Mouse (Mus musculus): ENCODE results near the gene Il3. TPM values are rescaled to one million over a fixed set of nuclear protein-coding genes. Genes with fewer than 3 reads are reported as not detected.
A peak's percentile ranks its signal among the peaks of the same experiment; 100 is the strongest.
"Not testable (repeated sequence)": the region's sequence is repeated elsewhere in the genome, so short reads cannot be mapped to it uniquely, and the experiment has no call there.

The Il3 gene
- polyA plus RNA-seq, 1 experiment from 2014 or later = not detected

- H3K9me3 ChIP-seq (ENCODE audit: control insufficient read depth, low read length) = no peaks in the 10 kb centered on the region
- H3K36me3 ChIP-seq (ENCODE audit: control insufficient read depth, insufficient read depth, low read length) = no peaks in the 10 kb centered on the region
- H3K27me3 ChIP-seq (ENCODE audit: control insufficient read depth, insufficient read depth, low read length) = peaks cover 8% of the 10 kb centered on the region
- H3K4me1 ChIP-seq (ENCODE audit: control insufficient read depth, insufficient read depth, low read length) = peaks cover 5% of the 10 kb centered on the region; the same call in 1 of the 2 replicates
- H3K4me2 ChIP-seq (replicated peaks; ENCODE audit: low read depth, low read length) = peak overlapping the region; percentile 96
- 4% methylated on average over 7 of the region's 7 CpGs for WGBS
- no peak for ATAC-seq (ENCODE audit: low FRiP score, low TSS enrichment)
- H3K27ac ChIP-seq (ENCODE audit: low read depth, low read length) = no peak overlapping the region
- peak overlapping the region; percentile 42; the same call in 1 of the 2 replicates for H3K9ac ChIP-seq (ENCODE audit: low read depth, low read length)
- peak overlapping the region; percentile 54 for H3K4me3 ChIP-seq (ENCODE audit: low read length)
Measured at GRCm38 (mm10) chr11:54304471-54304873, 37.4 kb upstream of the Il3 start.

- 0% methylated on average over 44 of the region's 59 CpGs for WGBS
- peaks cover 3% of the 10 kb centered on the region; the same call in 1 of the 2 replicates for H3K9me3 ChIP-seq (ENCODE audit: control insufficient read depth, low read length)
- peak within 1 kb of the TSS; percentile 54 for H3K4me3 ChIP-seq (ENCODE audit: low read length)
- H3K36me3 ChIP-seq (ENCODE audit: control insufficient read depth, insufficient read depth, low read length) = no peaks in the 10 kb centered on the region
- H3K4me2 ChIP-seq (replicated peaks; ENCODE audit: low read depth, low read length) = peak within 1 kb of the TSS; percentile 96
- peaks cover 5% of the 10 kb centered on the region; the same call in 1 of the 2 replicates for H3K4me1 ChIP-seq (ENCODE audit: control insufficient read depth, insufficient read depth, low read length)
- no peak for ATAC-seq (ENCODE audit: low FRiP score, low TSS enrichment)
- H3K9ac ChIP-seq (ENCODE audit: low read depth, low read length) = peak within 1 kb of the TSS; percentile 42
- H3K27me3 ChIP-seq (ENCODE audit: control insufficient read depth, insufficient read depth, low read length) = peaks cover 8% of the 10 kb centered on the region
- no peak within 1 kb of the TSS for H3K27ac ChIP-seq (ENCODE audit: low read depth, low read length)
Measured at GRCm38 (mm10) chr11:54303728-54304470, 36.8 kb upstream of the Il3 start, which contains the start of gene Acsl6. Gene Acsl6 (plus strand): TSS chr11:54303798.

GRCm38 (mm10) chr11:54303076-54303727, 36.1 kb upstream of the Il3 start:
- WGBS = 23% methylated on average over 6 of the region's 6 CpGs
- peak overlapping the region; percentile 54 for H3K4me3 ChIP-seq (ENCODE audit: low read length)
- H3K27ac ChIP-seq (ENCODE audit: low read depth, low read length) = no peak overlapping the region
- H3K9ac ChIP-seq (ENCODE audit: low read depth, low read length) = no peak overlapping the region
- peaks cover 4% of the 10 kb centered on the region; the same call in 1 of the 2 replicates for H3K9me3 ChIP-seq (ENCODE audit: control insufficient read depth, low read length)
- peak overlapping the region; percentile 96; the same call in 1 of the 2 replicates for H3K4me2 ChIP-seq (replicated peaks; ENCODE audit: low read depth, low read length)
- H3K36me3 ChIP-seq (ENCODE audit: control insufficient read depth, insufficient read depth, low read length) = no peaks in the 10 kb centered on the region
- ATAC-seq (ENCODE audit: low FRiP score, low TSS enrichment) = no peak
- peaks cover 5% of the 10 kb centered on the region; the same call in 1 of the 2 replicates for H3K4me1 ChIP-seq (ENCODE audit: control insufficient read depth, insufficient read depth, low read length)
- peaks cover 8% of the 10 kb centered on the region for H3K27me3 ChIP-seq (ENCODE audit: control insufficient read depth, insufficient read depth, low read length)

GRCm38 (mm10) chr11:54302606-54303005, 35.5 kb upstream of the Il3 start:
- no peak for ATAC-seq (ENCODE audit: low FRiP score, low TSS enrichment)
- H3K4me1 ChIP-seq (ENCODE audit: control insufficient read depth, insufficient read depth, low read length) = peaks cover 5% of the 10 kb centered on the region; the same call in 1 of the 2 replicates
- no peaks in the 10 kb centered on the region for H3K36me3 ChIP-seq (ENCODE audit: control insufficient read depth, insufficient read depth, low read length)
- no peak overlapping the region for H3K9ac ChIP-seq (ENCODE audit: low read depth, low read length)
- H3K9me3 ChIP-seq (ENCODE audit: control insufficient read depth, low read length) = peaks cover 4% of the 10 kb centered on the region; the same call in 1 of the 2 replicates
- peaks cover 8% of the 10 kb centered on the region for H3K27me3 ChIP-seq (ENCODE audit: control insufficient read depth, insufficient read depth, low read length)
- 87% methylated on average over 3 of the region's 3 CpGs for whole genome bisulfite sequencing
- no peak overlapping the region for H3K4me3 ChIP-seq (ENCODE audit: low read length)
- H3K27ac ChIP-seq (ENCODE audit: low read depth, low read length) = no peak overlapping the region
- H3K4me2 ChIP-seq (replicated peaks; ENCODE audit: low read depth, low read length) = no peak overlapping the region

- ATAC-seq (ENCODE audit: low FRiP score, low TSS enrichment) = no peak
- no peak overlapping the region for H3K4me3 ChIP-seq (ENCODE audit: low read length)
- H3K4me2 ChIP-seq (replicated peaks; ENCODE audit: low read depth, low read length) = no peak overlapping the region
- H3K27ac ChIP-seq (ENCODE audit: low read depth, low read length) = no peak overlapping the region
- peaks cover 8% of the 10 kb centered on the region for H3K27me3 ChIP-seq (ENCODE audit: control insufficient read depth, insufficient read depth, low read length)
- H3K36me3 ChIP-seq (ENCODE audit: control insufficient read depth, insufficient read depth, low read length) = no peaks in the 10 kb centered on the region
- H3K9me3 ChIP-seq (ENCODE audit: control insufficient read depth, low read length) = peaks cover 4% of the 10 kb centered on the region
- no peak overlapping the region for H3K9ac ChIP-seq (ENCODE audit: low read depth, low read length)
- H3K4me1 ChIP-seq (ENCODE audit: control insufficient read depth, insufficient read depth, low read length) = peaks cover 5% of the 10 kb centered on the region; the same call in 1 of the 2 replicates
- 87% methylated on average over 8 of the region's 8 CpGs for WGBS
Measured at GRCm38 (mm10) chr11:54301994-54302393, 34.9 kb upstream of the Il3 start.

GRCm38 (mm10) chr11:54298777-54299176, 31.7 kb upstream of the Il3 start:
- Histone ChIP-seq H3K9ac (ENCODE audit: low read depth, low read length) (no peak overlapping the region), H3K27ac (ENCODE audit: low read depth, low read length) (no peak overlapping the region), H3K27me3 (ENCODE audit: control insufficient read depth, insufficient read depth, low read length) (peaks cover under 1% of the 10 kb centered on the region; the same call in 1 of the 2 replicates), H3K4me2 (replicated peaks; ENCODE audit: low read depth, low read length) (no peak overlapping the region), H3K4me3 (ENCODE audit: low read length) (no peak overlapping the region), H3K9me3 (ENCODE audit: control insufficient read depth, low read length) (peaks cover 4% of the 10 kb centered on the region), H3K4me1 (ENCODE audit: control insufficient read depth, insufficient read depth, low read length) (no peaks in the 10 kb centered on the region; the same call in 1 of the 2 replicates), H3K36me3 (ENCODE audit: control insufficient read depth, insufficient read depth, low read length) (no peaks in the 10 kb centered on the region)
- no peak for ATAC-seq (ENCODE audit: low FRiP score, low TSS enrichment)

GRCm38 (mm10) chr11:54297471-54297870, 30.4 kb upstream of the Il3 start:
- H3K27ac ChIP-seq (ENCODE audit: low read depth, low read length); H3K4me3 ChIP-seq (ENCODE audit: low read length); H3K4me2 ChIP-seq (replicated peaks; ENCODE audit: low read depth, low read length); H3K27me3 ChIP-seq (ENCODE audit: control insufficient read depth, insufficient read depth, low read length); H3K9me3 ChIP-seq (ENCODE audit: control insufficient read depth, low read length); H3K36me3 ChIP-seq (ENCODE audit: control insufficient read depth, insufficient read depth, low read length); H3K4me1 ChIP-seq (ENCODE audit: control insufficient read depth, insufficient read depth, low read length); H3K9ac ChIP-seq (ENCODE audit: low read depth, low read length); ATAC-seq (ENCODE audit: low FRiP score, low TSS enrichment): not testable (repeated sequence)
- WGBS = 93% methylated on average over 2 of the region's 2 CpGs

- Histone ChIP-seq H3K27me3 (ENCODE audit: control insufficient read depth, insufficient read depth, low read length) (no peaks in the 10 kb centered on the region), H3K4me1 (ENCODE audit: control insufficient read depth, insufficient read depth, low read length) (no peaks in the 10 kb centered on the region), H3K4me2 (replicated peaks; ENCODE audit: low read depth, low read length) (no peak overlapping the region), H3K36me3 (ENCODE audit: control insufficient read depth, insufficient read depth, low read length) (no peaks in the 10 kb centered on the region), H3K4me3 (ENCODE audit: low read length) (no peak overlapping the region), H3K27ac (ENCODE audit: low read depth, low read length) (no peak overlapping the region), H3K9me3 (ENCODE audit: control insufficient read depth, low read length) (peaks cover 4% of the 10 kb centered on the region), H3K9ac (ENCODE audit: low read depth, low read length) (no peak overlapping the region)
- no peak for ATAC-seq (ENCODE audit: low FRiP score, low TSS enrichment)
- 85% methylated on average over 1 of the region's 1 CpGs for WGBS
Measured at GRCm38 (mm10) chr11:54296734-54297133, 29.7 kb upstream of the Il3 start.

- Histone ChIP-seq H3K27ac (ENCODE audit: low read depth, low read length) (no peak overlapping the region), H3K9ac (ENCODE audit: low read depth, low read length) (no peak overlapping the region), H3K9me3 (ENCODE audit: control insufficient read depth, low read length) (peaks cover 4% of the 10 kb centered on the region), H3K4me1 (ENCODE audit: control insufficient read depth, insufficient read depth, low read length) (no peaks in the 10 kb centered on the region), H3K27me3 (ENCODE audit: control insufficient read depth, insufficient read depth, low read length) (no peaks in the 10 kb centered on the region), H3K4me2 (replicated peaks; ENCODE audit: low read depth, low read length) (no peak overlapping the region), H3K4me3 (ENCODE audit: low read length) (no peak overlapping the region), H3K36me3 (ENCODE audit: control insufficient read depth, insufficient read depth, low read length) (no peaks in the 10 kb centered on the region)
- no peak for ATAC-seq (ENCODE audit: low FRiP score, low TSS enrichment)
- WGBS = 81% methylated on average over 4 of the region's 4 CpGs
Measured at GRCm38 (mm10) chr11:54295971-54296370, 28.9 kb upstream of the Il3 start.

Measured in kidney, embryonic 14.5 days (tissue).